Mouse (Mus musculus): ENCODE data around the gene Mthfs. TPM values are rescaled to one million over a fixed set of nuclear protein-coding genes. Genes with fewer than 3 reads are reported as not detected.
"Not testable (repeated sequence)": the region's sequence is repeated elsewhere in the genome, so short reads cannot be mapped to it uniquely, and the experiment has no call there.

Gene Mthfs
- polyA plus RNA-seq, 1 experiment from 2014 or later, result 17.5 TPM

DNA sequence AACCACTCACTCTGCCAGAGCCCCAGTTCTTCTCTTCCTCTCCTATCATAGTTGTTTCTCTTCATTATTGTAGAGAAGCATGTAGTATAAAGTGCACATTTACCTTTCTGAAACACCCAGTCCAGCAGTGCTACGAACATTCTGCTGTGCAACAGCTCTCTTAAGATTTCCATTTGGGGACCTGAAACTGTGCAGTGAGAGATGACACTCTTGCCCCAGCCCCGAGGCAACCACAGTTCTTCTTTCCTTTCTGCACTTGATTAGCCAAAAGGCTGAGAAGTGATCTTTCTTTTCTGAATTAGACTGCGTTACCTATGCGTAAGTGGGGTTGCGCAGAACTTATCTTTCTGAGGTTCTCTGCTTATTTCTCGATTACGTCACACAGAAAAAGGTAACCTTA lies 17.6 kb downstream of the Mthfs start:
- no peak for ATAC-seq (ENCODE audit: insufficient number of reproducible peaks, low FRiP score, low TSS enrichment, low read depth)
- Histone ChIP-seq H3K9ac (ENCODE audit: low read length) (no peak overlapping the region), H3K4me3 (ENCODE audit: low read depth, low read length) (no peak overlapping the region), H3K27ac (replicated peaks; ENCODE audit: low read depth, low read length) (no peak overlapping the region), H3K27me3 (ENCODE audit: control insufficient read depth, insufficient read depth, low read length) (no peaks in the 10 kb centered on the region), H3K4me2 (ENCODE audit: low read depth, severe bottlenecking) (no peak overlapping the region), H3K9me3 (ENCODE audit: control insufficient read depth, low read length) (no peaks in the 10 kb centered on the region), H3K36me3 (ENCODE audit: control insufficient read depth, insufficient read depth, low read length) (no peaks in the 10 kb centered on the region), H3K4me1 (ENCODE audit: control insufficient read depth, insufficient read depth, low read length) (no peaks in the 10 kb centered on the region)
- 89% methylated on average over 7 of the region's 7 CpGs for WGBS
- DNase-seq (ENCODE audit: low spot score), result no peak

DNA sequence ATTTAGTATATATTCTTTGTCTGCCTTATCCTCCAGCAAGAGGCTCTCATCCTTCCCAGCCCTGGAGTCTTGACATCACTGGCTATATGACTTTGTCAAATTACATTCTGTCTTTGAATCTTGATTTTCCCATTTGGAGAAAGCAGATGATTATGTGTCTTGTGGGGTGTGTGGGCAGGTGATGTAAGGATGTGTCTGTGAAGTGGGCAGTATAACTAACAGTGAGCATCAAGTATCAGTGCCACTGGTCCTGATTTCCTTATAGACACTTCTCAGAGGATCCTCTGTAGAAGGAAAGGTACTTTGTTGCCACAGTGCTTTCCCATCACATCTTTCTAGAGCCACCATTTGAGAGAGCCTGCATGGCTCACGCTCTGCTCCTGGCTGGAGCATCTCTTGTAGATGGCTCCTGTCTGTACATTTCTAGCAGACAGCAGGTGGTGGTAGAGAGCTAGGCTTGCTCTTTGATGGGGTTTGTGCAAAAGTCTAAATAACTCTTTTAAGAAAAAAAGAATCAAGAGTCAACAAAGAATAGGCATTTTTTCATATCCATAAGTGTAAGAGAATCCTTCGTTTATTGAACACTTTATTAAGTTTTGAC lies 20.5 kb downstream of the Mthfs start:
- H3K4me3 ChIP-seq (ENCODE audit: low read depth, low read length); ATAC-seq (ENCODE audit: insufficient number of reproducible peaks, low FRiP score, low TSS enrichment, low read depth); H3K27ac ChIP-seq (replicated peaks; ENCODE audit: low read depth, low read length); H3K36me3 ChIP-seq (ENCODE audit: control insufficient read depth, insufficient read depth, low read length); H3K4me2 ChIP-seq (ENCODE audit: low read depth, severe bottlenecking); H3K4me1 ChIP-seq (ENCODE audit: control insufficient read depth, insufficient read depth, low read length); H3K27me3 ChIP-seq (ENCODE audit: control insufficient read depth, insufficient read depth, low read length); H3K9ac ChIP-seq (ENCODE audit: low read length); H3K9me3 ChIP-seq (ENCODE audit: control insufficient read depth, low read length); DNase-seq (ENCODE audit: low spot score): not testable (repeated sequence)
- WGBS, result 86% methylated on average over 1 of the region's 2 CpGs

DNA sequence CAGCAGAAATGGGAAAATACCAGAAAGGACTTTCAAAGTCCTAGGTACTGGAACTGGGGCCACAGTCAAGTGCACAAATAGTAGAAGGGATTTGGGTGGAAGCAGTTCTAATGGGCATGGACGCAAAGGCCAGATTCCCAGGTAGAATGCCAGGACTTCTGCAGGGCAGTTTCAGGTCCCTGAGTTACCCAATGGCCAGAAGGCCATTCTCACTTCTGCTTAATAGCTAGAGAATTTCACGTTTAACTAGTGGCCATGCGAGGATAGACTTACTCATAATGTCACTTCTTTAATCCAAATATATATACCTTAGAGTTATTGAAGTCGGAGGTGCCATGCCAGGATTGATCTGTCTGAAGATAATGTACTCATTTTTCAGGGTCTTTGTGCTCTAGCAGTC lies 26.7 kb downstream of the Mthfs start:
- H3K27me3 ChIP-seq (ENCODE audit: control insufficient read depth, insufficient read depth, low read length); H3K4me3 ChIP-seq (ENCODE audit: low read depth, low read length); H3K27ac ChIP-seq (replicated peaks; ENCODE audit: low read depth, low read length); ATAC-seq (ENCODE audit: insufficient number of reproducible peaks, low FRiP score, low TSS enrichment, low read depth); H3K9ac ChIP-seq (ENCODE audit: low read length); H3K4me1 ChIP-seq (ENCODE audit: control insufficient read depth, insufficient read depth, low read length); H3K9me3 ChIP-seq (ENCODE audit: control insufficient read depth, low read length); DNase-seq (ENCODE audit: low spot score); H3K36me3 ChIP-seq (ENCODE audit: control insufficient read depth, insufficient read depth, low read length); H3K4me2 ChIP-seq (ENCODE audit: low read depth, severe bottlenecking): not testable (repeated sequence)
- 80% methylated on average over 4 of the region's 4 CpGs for WGBS

DNA sequence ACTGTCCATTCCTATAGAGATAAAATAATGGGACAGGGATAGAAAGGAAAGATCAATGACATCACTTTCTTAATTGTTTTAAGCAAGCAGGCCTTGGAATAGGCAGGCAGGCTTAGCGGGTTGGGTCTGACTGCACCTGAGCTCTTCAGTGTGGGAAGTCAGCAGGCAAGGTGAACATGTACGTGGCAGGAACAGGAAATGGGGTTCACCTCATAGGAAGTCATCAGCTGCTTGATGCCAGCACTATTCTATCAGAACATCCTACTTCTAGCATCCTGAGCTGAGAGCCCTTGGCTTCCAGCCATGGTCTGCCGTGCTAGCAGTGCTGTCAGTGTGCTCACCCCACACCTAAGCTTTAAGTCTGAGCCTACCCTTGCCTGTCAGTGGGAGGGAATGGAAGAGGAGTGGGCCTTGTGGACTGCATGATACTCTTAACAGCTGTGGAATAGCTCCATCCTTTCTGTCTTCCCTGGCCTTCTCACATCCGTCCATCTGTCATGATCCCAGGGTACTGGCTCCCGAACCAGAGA lies 28.6 kb downstream of the Mthfs start:
- H3K9me3 ChIP-seq (ENCODE audit: control insufficient read depth, low read length); H3K36me3 ChIP-seq (ENCODE audit: control insufficient read depth, insufficient read depth, low read length); H3K9ac ChIP-seq (ENCODE audit: low read length); H3K4me2 ChIP-seq (ENCODE audit: low read depth, severe bottlenecking); H3K4me1 ChIP-seq (ENCODE audit: control insufficient read depth, insufficient read depth, low read length); H3K27me3 ChIP-seq (ENCODE audit: control insufficient read depth, insufficient read depth, low read length); H3K4me3 ChIP-seq (ENCODE audit: low read depth, low read length); ATAC-seq (ENCODE audit: insufficient number of reproducible peaks, low FRiP score, low TSS enrichment, low read depth); DNase-seq (ENCODE audit: low spot score); H3K27ac ChIP-seq (replicated peaks; ENCODE audit: low read depth, low read length): not testable (repeated sequence)
- 87% methylated on average over 4 of the region's 5 CpGs for WGBS

DNA sequence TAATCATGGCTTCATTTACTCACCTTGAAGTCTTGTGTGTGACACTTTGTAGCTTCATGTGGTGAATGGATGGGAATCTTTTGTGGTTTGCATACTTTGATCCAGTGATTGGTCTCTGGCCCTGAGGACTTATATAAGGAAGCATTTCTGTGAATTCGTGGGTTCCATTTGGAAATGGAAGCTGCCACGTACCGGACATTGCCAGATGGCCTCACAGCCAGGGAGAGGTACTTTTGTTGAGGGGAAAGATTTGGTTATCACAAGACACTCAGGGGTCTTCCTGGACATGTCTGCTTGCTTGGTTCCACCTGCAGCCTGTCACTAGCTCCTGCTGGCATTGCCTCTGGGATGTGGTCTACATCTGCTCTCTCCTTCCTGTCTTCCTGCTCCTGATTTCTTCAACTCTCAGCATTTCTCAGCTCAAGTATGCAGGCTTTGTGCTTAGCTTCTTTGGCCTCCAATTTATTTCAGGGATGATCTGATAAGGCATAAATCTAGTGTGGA lies 30.1 kb downstream of the Mthfs start:
- H3K4me1 ChIP-seq (ENCODE audit: control insufficient read depth, insufficient read depth, low read length); H3K4me3 ChIP-seq (ENCODE audit: low read depth, low read length); H3K36me3 ChIP-seq (ENCODE audit: control insufficient read depth, insufficient read depth, low read length); DNase-seq (ENCODE audit: low spot score); H3K9me3 ChIP-seq (ENCODE audit: control insufficient read depth, low read length); H3K27ac ChIP-seq (replicated peaks; ENCODE audit: low read depth, low read length); ATAC-seq (ENCODE audit: insufficient number of reproducible peaks, low FRiP score, low TSS enrichment, low read depth); H3K27me3 ChIP-seq (ENCODE audit: control insufficient read depth, insufficient read depth, low read length); H3K9ac ChIP-seq (ENCODE audit: low read length); H3K4me2 ChIP-seq (ENCODE audit: low read depth, severe bottlenecking): not testable (repeated sequence)
- 90% methylated on average over 3 of the region's 3 CpGs for WGBS

DNA sequence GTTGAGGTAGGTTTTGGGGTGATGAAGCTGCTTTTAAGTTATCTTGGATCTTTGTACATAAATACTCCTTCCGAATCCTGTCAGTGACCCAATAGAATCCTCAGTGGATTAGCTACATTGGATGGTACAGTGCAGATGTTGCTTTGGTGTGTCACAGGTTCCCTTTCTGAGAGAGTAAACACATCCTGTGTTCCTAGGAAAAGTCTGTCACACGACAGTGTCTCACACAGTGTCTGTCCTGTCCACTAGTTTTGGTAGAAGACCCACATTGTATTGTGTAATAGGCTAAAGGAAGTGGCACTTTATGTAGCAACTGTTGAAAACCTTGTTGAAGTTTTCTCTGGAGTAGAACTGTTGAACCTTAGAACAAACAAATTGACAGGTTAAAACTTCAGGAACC lies 42.9 kb downstream of the Mthfs start:
- H3K4me2 ChIP-seq (ENCODE audit: low read depth, severe bottlenecking), result no peak overlapping the region
- no peaks in the 10 kb centered on the region for H3K36me3 ChIP-seq (ENCODE audit: control insufficient read depth, insufficient read depth, low read length)
- ATAC-seq (ENCODE audit: insufficient number of reproducible peaks, low FRiP score, low TSS enrichment, low read depth) (no peak), DNase-seq (ENCODE audit: low spot score) (no peak)
- H3K9me3 ChIP-seq (ENCODE audit: control insufficient read depth, low read length), result no peaks in the 10 kb centered on the region
- no peak overlapping the region for H3K9ac ChIP-seq (ENCODE audit: low read length)
- H3K4me1 ChIP-seq (ENCODE audit: control insufficient read depth, insufficient read depth, low read length), result no peaks in the 10 kb centered on the region
- 90% methylated on average over 2 of the region's 2 CpGs for WGBS
- no peaks in the 10 kb centered on the region for H3K27me3 ChIP-seq (ENCODE audit: control insufficient read depth, insufficient read depth, low read length)
- no peak overlapping the region for H3K27ac ChIP-seq (replicated peaks; ENCODE audit: low read depth, low read length)
- H3K4me3 ChIP-seq (ENCODE audit: low read depth, low read length), result no peak overlapping the region

DNA sequence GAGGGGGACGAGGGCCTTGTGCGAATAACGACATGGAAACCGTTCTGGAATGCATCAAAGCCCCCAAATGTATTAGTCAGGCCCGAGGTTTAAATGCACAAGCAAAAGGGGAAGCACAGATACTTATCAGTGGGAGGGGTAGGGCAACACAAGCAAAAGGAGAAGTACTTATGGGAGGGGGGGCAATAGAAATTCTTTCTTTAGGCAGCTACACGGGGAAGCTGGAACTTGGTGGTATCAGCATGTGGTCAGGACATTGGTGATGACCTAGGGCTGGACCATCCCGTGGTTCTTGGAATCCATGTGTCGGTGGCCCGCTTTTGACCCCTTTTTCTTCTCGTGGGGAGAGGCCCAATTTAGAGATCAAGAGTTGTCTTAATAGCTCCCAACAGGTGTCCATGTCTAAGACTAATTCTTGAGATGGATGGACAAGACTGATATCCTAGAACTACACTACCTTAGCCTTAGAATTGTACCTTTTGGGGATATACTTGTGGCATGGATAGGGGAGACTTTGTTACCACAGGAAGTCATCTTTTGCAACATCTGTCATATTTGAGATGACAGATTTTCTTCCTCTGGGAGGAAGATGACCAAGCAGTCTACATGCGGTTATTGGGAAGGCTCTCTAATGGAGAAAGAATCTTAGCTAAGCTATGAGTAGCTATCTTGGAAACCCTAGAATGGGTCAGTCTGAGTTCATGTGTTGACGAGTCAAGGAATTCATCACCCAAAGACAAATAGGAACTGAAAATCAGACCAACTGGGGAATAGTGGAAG lies 46.3 kb downstream of the Mthfs start:
- ATAC-seq (ENCODE audit: insufficient number of reproducible peaks, low FRiP score, low TSS enrichment, low read depth), result no peak
- H3K36me3 ChIP-seq (ENCODE audit: control insufficient read depth, insufficient read depth, low read length), result no peaks in the 10 kb centered on the region
- 89% methylated on average over 12 of the region's 12 CpGs for WGBS

DNA sequence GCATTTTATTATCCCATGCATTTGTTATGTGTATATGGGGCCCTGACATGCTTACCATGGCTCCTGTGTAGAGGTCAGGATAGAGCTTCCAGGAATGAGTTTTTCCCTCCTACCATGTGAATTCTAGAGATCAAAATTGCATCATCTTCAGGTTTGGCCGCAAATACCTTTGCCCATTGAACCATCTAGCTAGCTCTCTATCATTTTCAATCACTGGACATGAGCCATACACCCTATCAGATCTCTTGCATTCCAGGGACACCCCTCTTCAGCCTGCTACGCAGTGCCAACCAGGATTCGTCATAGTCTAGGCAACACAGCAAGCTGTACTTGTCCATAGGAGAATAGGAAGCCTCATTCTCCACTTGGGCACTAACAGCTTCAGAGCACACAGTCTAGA lies 53.5 kb downstream of the Mthfs start:
- no peak for DNase-seq (ENCODE audit: low spot score)
- no peak overlapping the region for H3K4me2 ChIP-seq (ENCODE audit: low read depth, severe bottlenecking)
- no peak for ATAC-seq (ENCODE audit: insufficient number of reproducible peaks, low FRiP score, low TSS enrichment, low read depth)
- H3K4me3 ChIP-seq (ENCODE audit: low read depth, low read length), result no peak overlapping the region
- no peak overlapping the region for H3K27ac ChIP-seq (replicated peaks; ENCODE audit: low read depth, low read length)
- H3K9me3 ChIP-seq (ENCODE audit: control insufficient read depth, low read length), result no peaks in the 10 kb centered on the region
- whole genome bisulfite sequencing, result 93% methylated on average over 3 of the region's 3 CpGs
- H3K4me1 ChIP-seq (ENCODE audit: control insufficient read depth, insufficient read depth, low read length), result no peaks in the 10 kb centered on the region
- no peaks in the 10 kb centered on the region for H3K36me3 ChIP-seq (ENCODE audit: control insufficient read depth, insufficient read depth, low read length)
- H3K27me3 ChIP-seq (ENCODE audit: control insufficient read depth, insufficient read depth, low read length), result no peaks in the 10 kb centered on the region
- no peak overlapping the region for H3K9ac ChIP-seq (ENCODE audit: low read length)

More for the DNA sequence above, 46.3 kb downstream of the Mthfs start:
- H3K27me3 ChIP-seq (ENCODE audit: control insufficient read depth, insufficient read depth, low read length), result no peaks in the 10 kb centered on the region
- H3K9ac ChIP-seq (ENCODE audit: low read length), result no peak overlapping the region
- H3K4me2 ChIP-seq (ENCODE audit: low read depth, severe bottlenecking), result no peak overlapping the region
- no peak overlapping the region for H3K27ac ChIP-seq (replicated peaks; ENCODE audit: low read depth, low read length)
- H3K4me1 ChIP-seq (ENCODE audit: control insufficient read depth, insufficient read depth, low read length), result no peaks in the 10 kb centered on the region
- H3K9me3 ChIP-seq (ENCODE audit: control insufficient read depth, low read length), result no peaks in the 10 kb centered on the region
- no peak overlapping the region for H3K4me3 ChIP-seq (ENCODE audit: low read depth, low read length)
- DNase-seq (ENCODE audit: low spot score), result no peak

Measured in limb, embryonic 11.5 days (tissue).